Mouse (Mus musculus) midbrain, embryonic 16.5 days (tissue): ENCODE data around the gene Mgat4a. TPM values are rescaled to one million over a fixed set of nuclear protein-coding genes. Genes with fewer than 3 reads are reported as not detected.

Experiments used
- ATAC-seq: fragments of 200-750 bp; cut with Nextera tagmentation; 2 replicates; pipeline ENCODE4 v1.8.0; 2017; ENCODE audit warnings: moderate TSS enrichment
- H3K27ac ChIP-seq: fragments of 300-500 bp; sonication (generic); 2 replicates; pipeline ENCODE4 v1.5.1; 2014; ENCODE audit warnings: mild to moderate bottlenecking, low read length, mixed read lengths
- H3K27me3 ChIP-seq: fragments of 300-500 bp; sonication (generic); 2 replicates; pipeline ENCODE4 v1.6.1; 2014; ENCODE audit warnings: low read depth, low read length, mixed read lengths; ENCODE audit not compliant: control insufficient read depth, insufficient read depth
- H3K36me3 ChIP-seq: fragments of 300-500 bp; sonication (generic); 2 replicates; pipeline ENCODE4 v1.6.1; 2014; ENCODE audit warnings: mild to moderate bottlenecking, low read length, moderate library complexity, mixed read lengths; ENCODE audit not compliant: control insufficient read depth, insufficient read depth
- H3K4me1 ChIP-seq: fragments of 300-500 bp; sonication (generic); 2 replicates; pipeline ENCODE4 v1.6.1; 2014; ENCODE audit warnings: mild to moderate bottlenecking, low read length, mixed read lengths; ENCODE audit not compliant: control insufficient read depth, insufficient read depth
- H3K4me2 ChIP-seq: fragments of 300-500 bp; sonication (generic); 2 replicates; pipeline ENCODE4 v1.6.1; 2014; ENCODE audit warnings: mild to moderate bottlenecking, low read length, mixed read lengths
- H3K4me3 ChIP-seq: fragments of 300-500 bp; sonication (generic); 2 replicates; pipeline ENCODE4 v1.5.1; 2014; ENCODE audit warnings: low read depth, mild to moderate bottlenecking, low read length, moderate library complexity, mixed read lengths
- H3K9ac ChIP-seq: fragments of 300-500 bp; sonication (generic); 2 replicates; pipeline ENCODE4 v1.6.1; 2014; ENCODE audit warnings: low read depth, low read length, mixed read lengths
- H3K9me3 ChIP-seq: fragments of 300-500 bp; sonication (generic); replicated peaks from 2 replicates; pipeline ENCODE4 v1.6.1; 2014; ENCODE audit warnings: mild to moderate bottlenecking, low read length, mixed read lengths; ENCODE audit not compliant: control insufficient read depth, poor library complexity, severe bottlenecking
- WGBS: fragments of 180-500 bp; shearing (Covaris S2); extraction: QIAGEN DNeasy Blood & Tissue Kit; methylation state at CpG from one replicate; pipeline ENCODE4 v1.1.7; 2014; 5-methylcytosine and 5-hydroxymethylcytosine counted together
- polyA plus RNA-seq: library from polyadenylated mRNA; unstranded; fragments of >200 nt; fragmentation: Nextera tagmentation; extraction: Ambion mirVana; gene quantifications from 2 replicates; pipeline ENCODE4 v1.2.1, GENCODE M21; 2015

Gene Mgat4a
- polyA plus RNA-seq, 1 experiment from 2014 or later: 11.7 TPM

GRCm38 (mm10) chr1:37491672-37492071 is 49.1 kb downstream of the Mgat4a start:
- no peaks in the 10 kb centered on the region for H3K9me3 ChIP-seq
- no peak overlapping the region for H3K4me3 ChIP-seq
- H3K4me2 ChIP-seq: no peak overlapping the region
- no peak overlapping the region for H3K27ac ChIP-seq
- ATAC-seq: no peak
- H3K27me3 ChIP-seq: no peaks in the 10 kb centered on the region
- no peak overlapping the region for H3K9ac ChIP-seq
- H3K36me3 ChIP-seq: peaks cover 12% of the 10 kb centered on the region
- H3K4me1 ChIP-seq: no peaks in the 10 kb centered on the region
- WGBS: 83% methylated on average over 7 of the region's 7 CpGs

GRCm38 (mm10) chr1:37490691-37491212 is 50.1 kb downstream of the Mgat4a start:
- no peak overlapping the region for H3K4me3 ChIP-seq
- no peak for ATAC-seq
- 92% methylated on average over 5 of the region's 5 CpGs for WGBS
- H3K27ac ChIP-seq: no peak overlapping the region
- H3K4me2 ChIP-seq: no peak overlapping the region
- no peaks in the 10 kb centered on the region for H3K27me3 ChIP-seq
- H3K9ac ChIP-seq: no peak overlapping the region
- H3K9me3 ChIP-seq: no peaks in the 10 kb centered on the region
- no peaks in the 10 kb centered on the region for H3K4me1 ChIP-seq
- peaks cover 12% of the 10 kb centered on the region for H3K36me3 ChIP-seq

- Histone ChIP-seq H3K4me3 (no peak overlapping the region), H3K27ac (no peak overlapping the region), H3K27me3 (no peaks in the 10 kb centered on the region), H3K36me3 (peaks cover 12% of the 10 kb centered on the region), H3K4me1 (no peaks in the 10 kb centered on the region), H3K4me2 (no peak overlapping the region), H3K9me3 (no peaks in the 10 kb centered on the region), H3K9ac (no peak overlapping the region)
- WGBS: 84% methylated on average over 12 of the region's 12 CpGs
- ATAC-seq: no peak
Observed at GRCm38 (mm10) chr1:37488531-37488930, 52.3 kb downstream of the Mgat4a start.

GRCm38 (mm10) chr1:37486994-37487393 is 53.8 kb downstream of the Mgat4a start:
- peaks cover 12% of the 10 kb centered on the region for H3K36me3 ChIP-seq
- H3K9ac ChIP-seq: no peak overlapping the region
- no peaks in the 10 kb centered on the region for H3K9me3 ChIP-seq
- H3K27me3 ChIP-seq: no peaks in the 10 kb centered on the region
- no peak for ATAC-seq
- no peak overlapping the region for H3K27ac ChIP-seq
- 92% methylated on average over 3 of the region's 3 CpGs for WGBS
- H3K4me1 ChIP-seq: no peaks in the 10 kb centered on the region
- no peak overlapping the region for H3K4me3 ChIP-seq
- H3K4me2 ChIP-seq: no peak overlapping the region

- no peak for ATAC-seq
- no peak overlapping the region for H3K4me2 ChIP-seq
- H3K36me3 ChIP-seq: peaks cover 12% of the 10 kb centered on the region
- no peak overlapping the region for H3K27ac ChIP-seq
- no peak overlapping the region for H3K4me3 ChIP-seq
- no peaks in the 10 kb centered on the region for H3K27me3 ChIP-seq
- H3K9ac ChIP-seq: no peak overlapping the region
- no peaks in the 10 kb centered on the region for H3K4me1 ChIP-seq
- WGBS: 84% methylated on average over 1 of the region's 1 CpGs
- no peaks in the 10 kb centered on the region for H3K9me3 ChIP-seq
Observed at GRCm38 (mm10) chr1:37486439-37486838, 54.4 kb downstream of the Mgat4a start.

GRCm38 (mm10) chr1:37484612-37485011 is 56.2 kb downstream of the Mgat4a start:
- ATAC-seq: no peak
- Histone ChIP-seq H3K27ac (no peak overlapping the region), H3K4me3 (no peak overlapping the region), H3K9me3 (no peaks in the 10 kb centered on the region), H3K4me2 (no peak overlapping the region), H3K27me3 (no peaks in the 10 kb centered on the region), H3K36me3 (peaks cover 12% of the 10 kb centered on the region), H3K4me1 (no peaks in the 10 kb centered on the region), H3K9ac (no peak overlapping the region)
- 89% methylated on average over 4 of the region's 4 CpGs for WGBS

GRCm38 (mm10) chr1:37481331-37481730 is 59.5 kb downstream of the Mgat4a start:
- no peak for ATAC-seq
- no peaks in the 10 kb centered on the region for H3K36me3 ChIP-seq
- 94% methylated on average over 2 of the region's 2 CpGs for WGBS
- H3K9me3 ChIP-seq: no peaks in the 10 kb centered on the region
- no peak overlapping the region for H3K27ac ChIP-seq
- 0 out of 2 replicates have a peak, but pooled peaks cover 2% of the 10 kb centered on the region for H3K4me1 ChIP-seq
- no peaks in the 10 kb centered on the region for H3K27me3 ChIP-seq
- H3K9ac ChIP-seq: no peak overlapping the region
- H3K4me3 ChIP-seq: no peak overlapping the region
- H3K4me2 ChIP-seq: no peak overlapping the region

- H3K4me2 ChIP-seq: no peak overlapping the region
- 0 out of 2 replicates have a peak, but pooled peaks cover 2% of the 10 kb centered on the region for H3K4me1 ChIP-seq
- H3K27me3 ChIP-seq: no peaks in the 10 kb centered on the region
- no peak overlapping the region for H3K27ac ChIP-seq
- H3K36me3 ChIP-seq: no peaks in the 10 kb centered on the region
- 92% methylated on average over 6 of the region's 6 CpGs for WGBS
- H3K9me3 ChIP-seq: no peaks in the 10 kb centered on the region
- no peak overlapping the region for H3K4me3 ChIP-seq
- no peak overlapping the region for H3K9ac ChIP-seq
- ATAC-seq: no peak
Observed at GRCm38 (mm10) chr1:37480731-37481130, 60.1 kb downstream of the Mgat4a start.

- 92% methylated on average over 8 of the region's 8 CpGs for WGBS
- Histone ChIP-seq H3K4me2 (no peak overlapping the region), H3K4me3 (no peak overlapping the region), H3K27ac (no peak overlapping the region), H3K9ac (no peak overlapping the region), H3K9me3 (no peaks in the 10 kb centered on the region), H3K27me3 (no peaks in the 10 kb centered on the region), H3K36me3 (no peaks in the 10 kb centered on the region), H3K4me1 (0 out of 2 replicates have a peak, but pooled peaks cover 2% of the 10 kb centered on the region)
- ATAC-seq: no peak
Observed at GRCm38 (mm10) chr1:37479759-37480158, 61.1 kb downstream of the Mgat4a start.
